Mouse (Mus musculus) MEL (cell line): ENCODE results near the gene Fbp2.

ENCODE experiments used
- CHD2 ChIP-seq: IDR thresholded peaks from 2 replicates; pipeline ENCODE4 v1.6.1; 2011; ENCODE audit warnings: low read length, improper control_type of control experiment
- CTCF ChIP-seq, 3 experiments: IDR thresholded peaks in 2 of 3; conservative IDR thresholded peaks in 1 of 3; 2 replicates each; pipeline ENCODE4 v1.5.1; 2011 to 2012; ENCODE audit warnings: low read length in 3 of 3, low read depth in 2 of 3, mild to moderate bottlenecking in 2 of 3, improper control_type of control experiment in 1 of 3, inconsistent platforms in 1 of 3, mixed read lengths in 1 of 3, moderate library complexity in 1 of 3; ENCODE audit not compliant: control insufficient read depth in 1 of 3, insufficient read depth in 1 of 3, poor library complexity in 1 of 3, severe bottlenecking in 1 of 3
- E2F4 ChIP-seq: IDR thresholded peaks from 2 replicates; pipeline ENCODE4 v1.6.1; 2011; ENCODE audit warnings: low read depth, low read length, improper control_type of control experiment, borderline replicate concordance
- ELF1 ChIP-seq: IDR thresholded peaks from 2 replicates; pipeline ENCODE4 v1.6.1; 2014; ENCODE audit warnings: low read depth, mild to moderate bottlenecking, inconsistent platforms, low read length, improper control_type of control experiment, moderate library complexity
- EP300 ChIP-seq, 2 experiments: IDR thresholded peaks; 2 replicates each; pipeline ENCODE4 v1.6.1; 2011; ENCODE audit warnings: improper control_type of control experiment in 2 of 2, low read length in 2 of 2, low read depth in 1 of 2, mild to moderate bottlenecking in 1 of 2
- ETS1 ChIP-seq: IDR thresholded peaks from 2 replicates; pipeline ENCODE4 v1.6.1; 2012; ENCODE audit warnings: low read depth, mild to moderate bottlenecking, inconsistent platforms, low read length, improper control_type of control experiment, moderate library complexity
- MAX ChIP-seq: IDR thresholded peaks from 2 replicates; pipeline ENCODE4 v1.6.1; 2011; ENCODE audit warnings: low read length, improper control_type of control experiment
- NELFE ChIP-seq: IDR thresholded peaks from 2 replicates; pipeline ENCODE4 v1.6.1; 2011; ENCODE audit warnings: low read depth, low read length, improper control_type of control experiment
- NRF1 ChIP-seq: IDR thresholded peaks from 2 replicates; pipeline ENCODE4 v1.6.1; 2014; ENCODE audit warnings: low read depth, mild to moderate bottlenecking, inconsistent platforms, low read length, improper control_type of control experiment, moderate library complexity; ENCODE audit not compliant: poor library complexity, insufficient read depth, severe bottlenecking
- POLR2A ChIP-seq, 2 experiments: IDR thresholded peaks; 2 replicates each; pipeline ENCODE4 v1.6.1; 2011 to 2012; ENCODE audit warnings: low read length in 2 of 2, mild to moderate bottlenecking in 2 of 2, control low read depth in 1 of 2, improper control_type of control experiment in 1 of 2, low read depth in 1 of 2, moderate library complexity in 1 of 2; ENCODE audit not compliant: control insufficient read depth in 1 of 2, insufficient read depth in 1 of 2, poor library complexity in 1 of 2
- TAL1 ChIP-seq: IDR thresholded peaks from 2 replicates; pipeline ENCODE4 v1.6.1; 2012; ENCODE audit warnings: mild to moderate bottlenecking, inconsistent platforms, low read length, moderate library complexity, mixed read lengths
- TBP ChIP-seq: IDR thresholded peaks from 2 replicates; pipeline ENCODE4 v1.8.0; 2011; ENCODE audit warnings: low read depth, low read length, improper control_type of control experiment
- TCF12 ChIP-seq: IDR thresholded peaks from 2 replicates; pipeline ENCODE4 v1.6.1; 2014; ENCODE audit warnings: low read depth, mild to moderate bottlenecking, inconsistent platforms, low read length, improper control_type of control experiment, moderate library complexity
- ZNF384 ChIP-seq: IDR thresholded peaks from 2 replicates; pipeline ENCODE4 v1.6.1; 2012; ENCODE audit warnings: low read depth, mild to moderate bottlenecking, inconsistent platforms, low read length, improper control_type of control experiment

- TF ChIP-seq CTCF (IDR thresholded peaks at IDR 0.05 in 2 of 3, conservative IDR thresholded peaks at IDR 0.05 in 1 of 3; ENCODE audit: control insufficient read depth in 1 of 3, insufficient read depth in 1 of 3, low read depth in 2 of 3, low read length in 3 of 3, poor library complexity in 1 of 3, severe bottlenecking in 1 of 3) (no peak), TCF12 (no peak), POLR2A (IDR thresholded peaks at IDR 0.05; ENCODE audit: control insufficient read depth in 1 of 2, insufficient read depth in 1 of 2, low read depth in 1 of 2, low read length in 2 of 2, poor library complexity in 1 of 2) (no peak), NELFE (no peak), TBP (no peak), ZNF384 (no peak), E2F4 (no peak), NRF1 (no peak), MAX (no peak), TAL1 (no peak), EP300 (IDR thresholded peaks at IDR 0.05; ENCODE audit: low read depth in 1 of 2, low read length in 2 of 2) (no peak), ELF1 (no peak), CHD2 (no peak), ETS1 (no peak)
Observed at GRCm38 (mm10) chr13:62887712-62888441, 29.7 kb upstream of the Fbp2 start, which contains the start of gene Fbp1.
